Mouse (Mus musculus) brain, embryonic 14.5 days (tissue): ENCODE measurements around the gene Ganab.

Experiments used
- CTCF ChIP-seq: fragments of 200-500 bp; IDR thresholded peaks from 2 replicates; pipeline ENCODE4 v1.5.1; 2012; ENCODE audit warnings: inconsistent platforms, mild to moderate bottlenecking, moderate library complexity, borderline replicate concordance; ENCODE audit not compliant: insufficient read depth, insufficient read length; ENCODE audit errors: extremely low read depth
- POLR2A ChIP-seq: fragments of 200-500 bp; IDR thresholded peaks from 2 replicates; pipeline ENCODE4 v1.6.1; 2012; ENCODE audit warnings: mild to moderate bottlenecking, inconsistent platforms, borderline replicate concordance; ENCODE audit not compliant: poor library complexity, insufficient read depth, insufficient read length, severe bottlenecking; ENCODE audit errors: extremely low read depth

DNA sequence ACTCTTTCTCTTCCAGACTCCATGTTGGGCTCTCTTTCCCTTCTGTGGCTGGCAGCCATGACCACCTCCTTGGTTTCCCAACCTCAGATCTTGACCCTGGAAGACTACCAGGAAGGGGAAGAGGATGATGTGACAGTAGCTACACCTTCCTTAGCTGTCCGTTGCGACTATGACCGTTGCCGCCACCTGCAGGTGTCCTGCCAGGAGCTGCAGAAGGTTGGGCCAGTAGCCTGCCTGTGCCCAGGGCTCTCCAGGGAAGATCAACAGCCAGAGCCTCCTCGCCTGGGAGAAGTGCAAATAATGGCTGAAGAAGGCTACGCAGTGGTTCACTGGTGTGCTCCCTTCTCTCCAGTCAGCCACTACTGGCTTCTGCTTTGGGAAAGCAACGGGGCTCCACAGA is 46.2 kb upstream of the Ganab start:
- TF ChIP-seq CTCF (no peak), POLR2A (no peak)
